In genomic region chr5:98566461-98567193, GRCm38 (mm10) we compare ENCODE assay signal across 15 mouse cellular contexts. TPM values are rescaled to one million over a fixed set of nuclear protein-coding genes. Genes with fewer than 3 reads are reported as not detected.
DNase-seq lines count a peak whose midpoint lies in the region; ATAC-seq and TF ChIP-seq lines count a peak whose summit lies in the region.
"Had no signal": no experiment of that assay in that cellular context is flagged by ENCODE, and none has a peak within 500 bp of the region (broad histone marks: within the 10 kb centered on the region; RNA-seq: fewer than 3 reads in every experiment).

No protein-coding gene starts in this region.

- H3K9ac ChIP-seq in forebrain, postnatal 0 days: no peak overlapping the region
- no peak overlapping the region for H3K9ac ChIP-seq in midbrain, embryonic 14.5 days (replicated peaks; ENCODE audit: low read length)
- H3K9ac ChIP-seq in heart, adult 2 months (ENCODE audit: low read depth, low read length): no peak overlapping the region
- H3K9ac ChIP-seq: limb, embryonic 15.5 days had no signal

- TF ChIP-seq POLR2A in heart, adult 2 months (IDR thresholded peaks at IDR 0.05; ENCODE audit: insufficient read depth, low read depth, low read length): no peak

- DNase-seq in left cerebral cortex, adult 11 months (ENCODE audit: low spot score): peak; percentile 0
- DNase-seq in left cerebral cortex, adult 8-10 months (ENCODE audit: low spot score in 2 of 2): no peak
- DNase-seq in brain, adult 2 months (ENCODE audit: low read depth, low spot score): peak; percentile 42
- peak; percentile 21 for DNase-seq in forebrain, postnatal 0 days
- peak; percentile 83 for DNase-seq in midbrain, embryonic 14.5 days
- DNase-seq in kidney, adult 9 months: no peak
- no peak for DNase-seq in right cerebral cortex, adult 18-20 months
- no peak for DNase-seq in heart, adult 2 months
- DNase-seq: adrenal gland, postnatal 10 days; B cell, adult 2 months; cerebellum, adult 9-11 months had no signal

- no peak overlapping the region for H3K27ac ChIP-seq in forebrain, postnatal 0 days (ENCODE audit: low read depth, low read length)
- no peak overlapping the region for H3K27ac ChIP-seq in midbrain, embryonic 14.5 days (replicated peaks; ENCODE audit: low read depth, low read length)
- no peak overlapping the region for H3K27ac ChIP-seq in heart, adult 2 months
- H3K27ac ChIP-seq: limb, embryonic 15.5 days had no signal

- H3K4me3 ChIP-seq in forebrain, postnatal 0 days (ENCODE audit: low read depth, low read length): no peak overlapping the region
- no peak overlapping the region for H3K4me3 ChIP-seq in midbrain, embryonic 14.5 days (replicated peaks; ENCODE audit: low read depth, low read length)
- no peak overlapping the region for H3K4me3 ChIP-seq in heart, adult 2 months
- H3K4me3 ChIP-seq: limb, embryonic 15.5 days; megakaryocyte, embryonic 14.5 days had no signal

- H3K9me3 ChIP-seq in forebrain, postnatal 0 days (ENCODE audit: low read length): no peaks in the 10 kb centered on the region
- no peaks in the 10 kb centered on the region for H3K9me3 ChIP-seq in midbrain, embryonic 14.5 days (ENCODE audit: control insufficient read depth, low read length)
- H3K9me3 ChIP-seq: limb, embryonic 15.5 days had no signal

- intact Hi-C loops in heart, adult 2 months (cut with DNase I): no loop called here

- no peak for TF ChIP-seq CTCF in forebrain, postnatal 0 days (IDR thresholded peaks at IDR 0.05; ENCODE audit: low read depth)
- TF ChIP-seq CTCF in heart, adult 2 months (IDR thresholded peaks at IDR 0.05): no peak

- no peak overlapping the region for H3K4me2 ChIP-seq in forebrain, postnatal 0 days (ENCODE audit: low read depth)
- H3K4me2 ChIP-seq in midbrain, embryonic 14.5 days (ENCODE audit: low read length): no peak overlapping the region
- H3K4me2 ChIP-seq: limb, embryonic 15.5 days had no signal

- no peaks in the 10 kb centered on the region for H3K79me2 ChIP-seq in heart, adult 2 months (replicated peaks; ENCODE audit: control insufficient read depth, insufficient read depth, low read length)

- no peaks in the 10 kb centered on the region for H3K4me1 ChIP-seq in forebrain, postnatal 0 days (ENCODE audit: insufficient read depth)
- H3K4me1 ChIP-seq in midbrain, embryonic 14.5 days (ENCODE audit: control insufficient read depth, insufficient read depth, low read length): no peaks in the 10 kb centered on the region
- H3K4me1 ChIP-seq in heart, adult 2 months (ENCODE audit: control insufficient read depth, insufficient read depth, low read length): no peaks in the 10 kb centered on the region
- H3K4me1 ChIP-seq: limb, embryonic 15.5 days had no signal

- H3K27me3 ChIP-seq in forebrain, postnatal 0 days (ENCODE audit: insufficient read depth, low read length): no peaks in the 10 kb centered on the region
- H3K27me3 ChIP-seq in midbrain, embryonic 14.5 days (ENCODE audit: control insufficient read depth, insufficient read depth, low read length): no peaks in the 10 kb centered on the region
- H3K27me3 ChIP-seq in heart, adult 2 months (ENCODE audit: control insufficient read depth, insufficient read depth, low read length): no peaks in the 10 kb centered on the region
- H3K27me3 ChIP-seq: limb, embryonic 15.5 days; megakaryocyte, embryonic 14.5 days had no signal

- WGBS in forebrain, postnatal 0 days: 13% methylated on average over 6 of the region's 6 CpGs
- WGBS in midbrain, embryonic 14.5 days: 28% methylated on average over 6 of the region's 6 CpGs
- 59% methylated on average over 6 of the region's 6 CpGs for whole genome bisulfite sequencing in heart, adult 2 months

- H3K36me3 ChIP-seq in forebrain, postnatal 0 days (ENCODE audit: insufficient read depth): no peaks in the 10 kb centered on the region
- H3K36me3 ChIP-seq in midbrain, embryonic 14.5 days (ENCODE audit: control insufficient read depth, insufficient read depth, low read length): no peaks in the 10 kb centered on the region
- no peaks in the 10 kb centered on the region for H3K36me3 ChIP-seq in heart, adult 2 months (ENCODE audit: control insufficient read depth, insufficient read depth, low read length)
- H3K36me3 ChIP-seq: limb, embryonic 15.5 days had no signal

- TF ChIP-seq EP300 in heart, adult 2 months (IDR thresholded peaks at IDR 0.05; ENCODE audit: insufficient read depth, low read depth, low read length): no peak

- peak; percentile 50; the same call in 1 of the 2 replicates for ATAC-seq in forebrain, postnatal 0 days
- peak; percentile 75 for ATAC-seq in midbrain, embryonic 14.5 days (ENCODE audit: low FRiP score, low TSS enrichment)

RNA-seq across cellular contexts. Expression of gene Gm11111, which starts 14.1 kb away (rescaled TPM):
- not detected for total RNA-seq in left cerebral cortex, adult 8-10 months (2022)
- not detected in 2 replicates for total RNA-seq in forebrain, postnatal 0 days (2014; rRNA removed)
- polyA plus RNA-seq in forebrain, postnatal 0 days (2015; fragmentation: Nextera tagmentation; extraction: Ambion mirVana): not detected in 2 replicates
- not detected in 2 replicates for polyA plus RNA-seq in midbrain, embryonic 14.5 days (2014; fragmentation: Nextera tagmentation; extraction: Ambion mirVana)
- not detected for total RNA-seq in heart, adult 2 months (2021)
- not detected in 2 replicates for polyA plus RNA-seq in heart, adult 2 months (2012; rRNA removed)
- total RNA-seq: adrenal gland, postnatal 10 days; granulocyte monocyte progenitor cell, adult 5-6 weeks had no signal
- polyA plus RNA-seq: large intestine, adult 2 months; limb, embryonic 15.5 days had no signal

Comparison
In these comparisons a context has a peak if more than half of its experiments do, and no peak if none do; other contexts are left out.
1. DNase-seq: peak in left cerebral cortex, adult 11 months (single experiment), brain, adult 2 months (single experiment), forebrain, postnatal 0 days (single experiment) and midbrain, embryonic 14.5 days (single experiment); none in left cerebral cortex, adult 8-10 months (0 of 2), kidney, adult 9 months (single experiment), right cerebral cortex, adult 18-20 months (single experiment) and heart, adult 2 months (0 of 2).